Mouse (Mus musculus): ENCODE results near the gene Gm20388. TPM values are rescaled to one million over a fixed set of nuclear protein-coding genes. Genes with fewer than 3 reads are reported as not detected.

Gene Gm20388
- polyA plus RNA-seq, 1 experiment = 18.7 TPM

GRCm38 (mm10) chr8:124182224-124182623 lies 4271.6 kb downstream of the Gm20388 start:
- no peak for DNase-seq
- Histone ChIP-seq H3K4me3 (replicated peaks; ENCODE audit: insufficient read depth, low read depth, low read length) (no peak overlapping the region), H3K27me3 (ENCODE audit: control insufficient read depth, insufficient read depth, low read length) (no peaks in the 10 kb centered on the region), H3K27ac (ENCODE audit: insufficient read depth, low read length) (no peak overlapping the region), H3K4me1 (ENCODE audit: control insufficient read depth, insufficient read depth, low read length) (peaks cover 7% of the 10 kb centered on the region)
- 64% methylated on average over 13 of the region's 13 CpGs for WGBS
- TF ChIP-seq CTCF (IDR thresholded peaks at IDR 0.05; ENCODE audit: borderline replicate concordance, insufficient read depth, low read depth, low read length) (no peak), POLR2A (IDR thresholded peaks at IDR 0.05; ENCODE audit: borderline replicate concordance, insufficient read depth, low read length) (no peak)

GRCm38 (mm10) chr8:124184078-124184477 lies 4273.4 kb downstream of the Gm20388 start:
- TF ChIP-seq CTCF (IDR thresholded peaks at IDR 0.05; ENCODE audit: borderline replicate concordance, insufficient read depth, low read depth, low read length) = no peak
- no peak for TF ChIP-seq POLR2A (IDR thresholded peaks at IDR 0.05; ENCODE audit: borderline replicate concordance, insufficient read depth, low read length)
- DNase-seq = no peak
- Histone ChIP-seq H3K4me1 (ENCODE audit: control insufficient read depth, insufficient read depth, low read length) (peaks cover 7% of the 10 kb centered on the region), H3K27me3 (ENCODE audit: control insufficient read depth, insufficient read depth, low read length) (no peaks in the 10 kb centered on the region), H3K27ac (ENCODE audit: insufficient read depth, low read length) (no peak overlapping the region), H3K4me3 (replicated peaks; ENCODE audit: insufficient read depth, low read depth, low read length) (no peak overlapping the region)
- 78% methylated on average over 3 of the region's 3 CpGs for WGBS

- Histone ChIP-seq H3K4me1 (ENCODE audit: control insufficient read depth, insufficient read depth, low read length) (peaks cover 7% of the 10 kb centered on the region), H3K27ac (ENCODE audit: insufficient read depth, low read length) (no peak overlapping the region), H3K27me3 (ENCODE audit: control insufficient read depth, insufficient read depth, low read length) (no peaks in the 10 kb centered on the region), H3K4me3 (replicated peaks; ENCODE audit: insufficient read depth, low read depth, low read length) (no peak overlapping the region)
- no peak for TF ChIP-seq CTCF (IDR thresholded peaks at IDR 0.05; ENCODE audit: borderline replicate concordance, insufficient read depth, low read depth, low read length)
- TF ChIP-seq POLR2A (IDR thresholded peaks at IDR 0.05; ENCODE audit: borderline replicate concordance, insufficient read depth, low read length) = no peak
- DNase-seq = no peak
- WGBS = 79% methylated on average over 2 of the region's 2 CpGs
Observed at GRCm38 (mm10) chr8:124184507-124184906, 4273.9 kb downstream of the Gm20388 start.

GRCm38 (mm10) chr8:124185081-124185480 lies 4274.4 kb downstream of the Gm20388 start:
- Histone ChIP-seq H3K4me3 (replicated peaks; ENCODE audit: insufficient read depth, low read depth, low read length) (no peak overlapping the region), H3K27ac (ENCODE audit: insufficient read depth, low read length) (no peak overlapping the region), H3K4me1 (ENCODE audit: control insufficient read depth, insufficient read depth, low read length) (peaks cover 7% of the 10 kb centered on the region), H3K27me3 (ENCODE audit: control insufficient read depth, insufficient read depth, low read length) (no peaks in the 10 kb centered on the region)
- 74% methylated on average over 6 of the region's 6 CpGs for WGBS
- TF ChIP-seq CTCF (IDR thresholded peaks at IDR 0.05; ENCODE audit: borderline replicate concordance, insufficient read depth, low read depth, low read length) = no peak
- TF ChIP-seq POLR2A (IDR thresholded peaks at IDR 0.05; ENCODE audit: borderline replicate concordance, insufficient read depth, low read length) = no peak
- DNase-seq = no peak

- peaks cover 6% of the 10 kb centered on the region; the same call in 1 of the 2 replicates for H3K4me1 ChIP-seq (ENCODE audit: control insufficient read depth, insufficient read depth, low read length)
- no peak for TF ChIP-seq POLR2A (IDR thresholded peaks at IDR 0.05; ENCODE audit: borderline replicate concordance, insufficient read depth, low read length)
- no peak for TF ChIP-seq CTCF (IDR thresholded peaks at IDR 0.05; ENCODE audit: borderline replicate concordance, insufficient read depth, low read depth, low read length)
- H3K4me3 ChIP-seq (replicated peaks; ENCODE audit: insufficient read depth, low read depth, low read length) = no peak overlapping the region
- DNase-seq = no peak
- 37% methylated on average over 7 of the region's 7 CpGs for WGBS
- no peaks in the 10 kb centered on the region for H3K27me3 ChIP-seq (ENCODE audit: control insufficient read depth, insufficient read depth, low read length)
- H3K27ac ChIP-seq (ENCODE audit: insufficient read depth, low read length) = no peak overlapping the region
Observed at GRCm38 (mm10) chr8:124190388-124190787, 4279.7 kb downstream of the Gm20388 start.

- no peak overlapping the region for H3K27ac ChIP-seq (ENCODE audit: insufficient read depth, low read length)
- peaks cover 6% of the 10 kb centered on the region; the same call in 1 of the 2 replicates for H3K4me1 ChIP-seq (ENCODE audit: control insufficient read depth, insufficient read depth, low read length)
- 70% methylated on average over 4 of the region's 4 CpGs for WGBS
- H3K4me3 ChIP-seq (replicated peaks; ENCODE audit: insufficient read depth, low read depth, low read length) = no peak overlapping the region
- no peaks in the 10 kb centered on the region for H3K27me3 ChIP-seq (ENCODE audit: control insufficient read depth, insufficient read depth, low read length)
- DNase-seq = no peak
- no peak for TF ChIP-seq POLR2A (IDR thresholded peaks at IDR 0.05; ENCODE audit: borderline replicate concordance, insufficient read depth, low read length)
- TF ChIP-seq CTCF (IDR thresholded peaks at IDR 0.05; ENCODE audit: borderline replicate concordance, insufficient read depth, low read depth, low read length) = no peak
Observed at GRCm38 (mm10) chr8:124192242-124192641, 4281.6 kb downstream of the Gm20388 start.

- no peaks in the 10 kb centered on the region for H3K27me3 ChIP-seq (ENCODE audit: control insufficient read depth, insufficient read depth, low read length)
- H3K27ac ChIP-seq (ENCODE audit: insufficient read depth, low read length) = no peak overlapping the region
- no peak for TF ChIP-seq CTCF (IDR thresholded peaks at IDR 0.05; ENCODE audit: borderline replicate concordance, insufficient read depth, low read depth, low read length)
- TF ChIP-seq POLR2A (IDR thresholded peaks at IDR 0.05; ENCODE audit: borderline replicate concordance, insufficient read depth, low read length) = no peak
- no peak overlapping the region for H3K4me3 ChIP-seq (replicated peaks; ENCODE audit: insufficient read depth, low read depth, low read length)
- peaks cover 6% of the 10 kb centered on the region; the same call in 1 of the 2 replicates for H3K4me1 ChIP-seq (ENCODE audit: control insufficient read depth, insufficient read depth, low read length)
- DNase-seq = peak in 1 of 2 experiments; percentile 21
- 77% methylated on average over 10 of the region's 10 CpGs for WGBS
Observed at GRCm38 (mm10) chr8:124192976-124193375, 4282.3 kb downstream of the Gm20388 start.

- DNase-seq = no peak
- WGBS = 80% methylated on average over 5 of the region's 5 CpGs
- Histone ChIP-seq H3K27ac (ENCODE audit: insufficient read depth, low read length) (no peak overlapping the region), H3K4me1 (ENCODE audit: control insufficient read depth, insufficient read depth, low read length) (peaks cover 6% of the 10 kb centered on the region; the same call in 1 of the 2 replicates), H3K27me3 (ENCODE audit: control insufficient read depth, insufficient read depth, low read length) (no peaks in the 10 kb centered on the region), H3K4me3 (replicated peaks; ENCODE audit: insufficient read depth, low read depth, low read length) (no peak overlapping the region)
- TF ChIP-seq CTCF (IDR thresholded peaks at IDR 0.05; ENCODE audit: borderline replicate concordance, insufficient read depth, low read depth, low read length) (no peak), POLR2A (IDR thresholded peaks at IDR 0.05; ENCODE audit: borderline replicate concordance, insufficient read depth, low read length) (no peak)
Observed at GRCm38 (mm10) chr8:124193992-124194391, 4283.4 kb downstream of the Gm20388 start.
